Comparison of ENCODE assay signal across 8 mouse cellular contexts in the genomic region with DNA sequence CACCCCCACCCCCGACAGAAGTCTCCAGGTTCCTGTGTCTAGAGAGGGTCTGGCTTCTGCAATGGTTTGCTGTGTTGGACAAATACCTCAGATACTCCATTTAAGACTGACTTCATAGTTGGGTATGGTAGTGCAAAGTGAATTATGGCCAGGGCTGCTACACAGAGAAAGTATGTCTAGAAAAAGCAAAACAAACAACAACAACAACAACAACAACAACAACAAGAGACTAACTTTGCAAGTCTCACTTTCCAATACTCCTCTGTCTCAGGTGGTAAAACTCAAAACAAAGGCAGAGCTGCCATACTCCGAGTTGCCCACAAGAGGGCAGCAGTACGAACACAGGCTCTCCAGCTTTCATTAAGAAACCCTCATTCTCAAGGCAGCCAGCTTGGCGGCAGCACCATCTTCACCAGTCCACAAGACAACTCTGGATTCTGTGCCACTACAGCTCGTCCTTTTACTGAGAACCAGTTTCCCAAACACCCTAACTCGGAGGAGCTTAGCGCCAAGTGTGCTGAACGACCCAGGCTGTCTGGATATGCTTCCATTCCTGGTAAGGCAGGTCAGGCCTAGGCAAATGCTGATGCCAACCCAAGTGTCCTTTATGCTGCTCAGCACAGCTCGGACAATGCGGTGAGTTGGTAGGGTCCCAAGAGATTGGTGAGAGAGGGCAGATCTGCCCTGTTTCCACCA.
A peak's percentile ranks its signal among the peaks of the same experiment; 100 is the strongest.
DNase-seq lines count a peak whose midpoint lies in the region; ATAC-seq and TF ChIP-seq lines count a peak whose summit lies in the region.

No protein-coding gene starts in this region.

- 0 out of 2 replicates have a peak, but pooled peaks cover 2% of the 10 kb centered on the region for H3K4me1 ChIP-seq in embryonic facial prominence, embryonic 11.5 days (ENCODE audit: control insufficient read depth, insufficient read depth, low read length)
- no peaks in the 10 kb centered on the region for H3K4me1 ChIP-seq in midbrain, embryonic 16.5 days (ENCODE audit: control insufficient read depth, insufficient read depth, low read length)
- H3K4me1 ChIP-seq in stomach, postnatal 0 days (replicated peaks; ENCODE audit: control insufficient read depth, insufficient read depth) = no peaks in the 10 kb centered on the region

- no peaks in the 10 kb centered on the region for H3K36me3 ChIP-seq in embryonic facial prominence, embryonic 11.5 days (replicated peaks; ENCODE audit: control insufficient read depth, insufficient read depth, low read depth, low read length)
- no peaks in the 10 kb centered on the region; the same call in 1 of the 2 replicates for H3K36me3 ChIP-seq in midbrain, embryonic 16.5 days (ENCODE audit: control insufficient read depth, insufficient read depth, low read length)
- H3K36me3 ChIP-seq in stomach, postnatal 0 days (ENCODE audit: control insufficient read depth, insufficient read depth, low read length) = no peaks in the 10 kb centered on the region

- H3K9ac ChIP-seq in embryonic facial prominence, embryonic 11.5 days (replicated peaks; ENCODE audit: low read length) = no peak overlapping the region
- no peak overlapping the region for H3K9ac ChIP-seq in midbrain, embryonic 16.5 days (ENCODE audit: low read depth, low read length)
- H3K9ac ChIP-seq in stomach, postnatal 0 days (ENCODE audit: low read length) = no peak overlapping the region

- TF ChIP-seq EP300 in stomach, postnatal 0 days (optimal IDR thresholded peaks at IDR 0.05) = no peak

- peak; percentile 98 for TF ChIP-seq CTCF in stomach, postnatal 0 days (IDR thresholded peaks at IDR 0.05; ENCODE audit: low read depth)

- peak; percentile 48; the same call in 1 of the 2 replicates for ATAC-seq in embryonic facial prominence, embryonic 11.5 days (replicated peaks; ENCODE audit: insufficient number of reproducible peaks, low FRiP score, low TSS enrichment, low read depth)
- peak; percentile 75 for ATAC-seq in midbrain, embryonic 16.5 days
- ATAC-seq in stomach, postnatal 0 days (ENCODE audit: low FRiP score, low TSS enrichment) = peak; percentile 34; the same call in 1 of the 2 replicates

- no peaks in the 10 kb centered on the region for H3K27me3 ChIP-seq in embryonic facial prominence, embryonic 11.5 days (ENCODE audit: control insufficient read depth, insufficient read depth, low read length)
- no peaks in the 10 kb centered on the region for H3K27me3 ChIP-seq in midbrain, embryonic 16.5 days (ENCODE audit: control insufficient read depth, insufficient read depth, low read depth, low read length)
- no peaks in the 10 kb centered on the region for H3K27me3 ChIP-seq in stomach, postnatal 0 days (ENCODE audit: control insufficient read depth, insufficient read depth, low read length)

- H3K4me3 ChIP-seq in embryonic facial prominence, embryonic 11.5 days (ENCODE audit: low read depth, low read length) = no peak overlapping the region
- no peak overlapping the region for H3K4me3 ChIP-seq in midbrain, embryonic 16.5 days (ENCODE audit: low read depth, low read length)
- no peak overlapping the region for H3K4me3 ChIP-seq in stomach, postnatal 0 days (ENCODE audit: low read depth, low read length)

- intact Hi-C loops in left cerebral cortex, postnatal 36 days (cut with DNase I) = loop anchor here (1.0 to 5.0 kb wide), 3 partner anchors 63 to 115 kb away; partner anchors contain the start of gene Dlg5

- H3K9me3 ChIP-seq in embryonic facial prominence, embryonic 11.5 days (replicated peaks; ENCODE audit: control insufficient read depth, low read length) = no peaks in the 10 kb centered on the region
- H3K9me3 ChIP-seq in midbrain, embryonic 16.5 days (replicated peaks; ENCODE audit: control insufficient read depth, low read length, poor library complexity, severe bottlenecking) = no peaks in the 10 kb centered on the region
- no peaks in the 10 kb centered on the region for H3K9me3 ChIP-seq in stomach, postnatal 0 days (ENCODE audit: control insufficient read depth, low read length)

- H3K27ac ChIP-seq in embryonic facial prominence, embryonic 11.5 days (replicated peaks; ENCODE audit: low read depth, low read length) = no peak overlapping the region
- peak overlapping the region; percentile 2 for H3K27ac ChIP-seq in midbrain, embryonic 16.5 days (ENCODE audit: low read length)
- no peak overlapping the region for H3K27ac ChIP-seq in stomach, postnatal 0 days (replicated peaks)

- WGBS in embryonic facial prominence, embryonic 11.5 days = 34% methylated on average over 10 of the region's 10 CpGs
- WGBS in midbrain, embryonic 16.5 days = 22% methylated on average over 10 of the region's 10 CpGs
- 27% methylated on average over 10 of the region's 10 CpGs for WGBS in stomach, postnatal 0 days

- DNase-seq in 416B (ENCODE audit: low read depth) = peak; percentile 54
- peak; percentile 75 to 81 for DNase-seq in adrenal gland, postnatal 36 days
- peak; percentile 88 for DNase-seq in embryonic facial prominence, embryonic 11.5 days (ENCODE audit: low spot score)
- peak; percentile 6 for DNase-seq in gonadal fat pad, adult 2 months (ENCODE audit: low read depth)
- DNase-seq in kidney, adult 18-20 months = peak; percentile 71
- DNase-seq in left cerebral cortex, postnatal 36 days (ENCODE audit: low spot score in 2 of 2) = peak; percentile 67 to 77
- peak; percentile 74 for DNase-seq in stomach, postnatal 0 days (ENCODE audit: low spot score)

- no peak overlapping the region for H3K4me2 ChIP-seq in embryonic facial prominence, embryonic 11.5 days (ENCODE audit: low read depth, low read length)
- no peak overlapping the region for H3K4me2 ChIP-seq in midbrain, embryonic 16.5 days (ENCODE audit: low read length)
- H3K4me2 ChIP-seq in stomach, postnatal 0 days (replicated peaks; ENCODE audit: low read depth) = no peak overlapping the region

Comparison
In these comparisons a context has a peak if more than half of its experiments do, and no peak if none do; other contexts are left out.
1. DNase-seq: peak in every context shown above with its lines; median percentile 88 in embryonic facial prominence, embryonic 11.5 days; 78 in adrenal gland, postnatal 36 days; 74 in stomach, postnatal 0 days; 72 in left cerebral cortex, postnatal 36 days; 71 in kidney, adult 18-20 months; 54 in 416B; 6 in gonadal fat pad, adult 2 months.